Mouse (Mus musculus): Measurements from ENCODE around the gene Stat5b.

GRCm38 (mm10) chr11:100754693-100755057 is 95.8 kb downstream of the Stat5b start:
- TF ChIP-seq POLR2A (IDR thresholded peaks at IDR 0.05; ENCODE audit: borderline replicate concordance, control insufficient read depth, low read depth, low read length) = no peak
- no peak for TF ChIP-seq CTCF (IDR thresholded peaks at IDR 0.05; ENCODE audit: control insufficient read depth, insufficient read depth, low read length)
